Mouse (Mus musculus) layer of hippocampus, adult 18-20 months (tissue): ENCODE results near the gene Tns1. TPM values are rescaled to one million over a fixed set of nuclear protein-coding genes. Genes with fewer than 3 reads are reported as not detected.
"Not testable (repeated sequence)": the region's sequence is repeated elsewhere in the genome, so short reads cannot be mapped to it uniquely, and the experiment has no call there.

ENCODE experiments used
- DNase-seq, 2 experiments: peaks; one replicate each; pipeline ENCODE4 v3.0.0; 2022; ENCODE audit warnings: low spot score in 2 of 2
- long read RNA-seq: library from polyadenylated mRNA; stranded (forward); transcript quantifications from one replicate; pipeline ENCODE4 v2.0.0, GENCODE M21; 2021
- total RNA-seq, 2 experiments: library from RNA; stranded (reverse); gene quantifications; 2 replicates each; pipeline ENCODE4 v1.2.3; 2021

The Tns1 gene
- total RNA-seq: 10 to 100 TPM; 37.0 to 39.6 TPM
- long read RNA-seq, partial matches to known transcripts: 3 of 11 reads
- long read RNA-seq, other reads (novel, unspliced or antisense): 8 of 11 reads

- DNase-seq: no peak
Measured at GRCm38 (mm10) chr1:74124021-74124981, at the start of gene Tns1. Gene Tns1 (minus strand): TSS chr1:74124449.

- DNase-seq: no peak
Measured at GRCm38 (mm10) chr1:74172722-74173121, 48.5 kb upstream of the Tns1 start.

GRCm38 (mm10) chr1:74169721-74170120 is 45.5 kb upstream of the Tns1 start:
- no peak for DNase-seq

GRCm38 (mm10) chr1:74167136-74167535 is 42.9 kb upstream of the Tns1 start:
- DNase-seq: no peak

GRCm38 (mm10) chr1:74160036-74160435 is 35.8 kb upstream of the Tns1 start:
- DNase-seq: no peak

GRCm38 (mm10) chr1:74159613-74160012 is 35.4 kb upstream of the Tns1 start:
- not testable (repeated sequence) for DNase-seq

- DNase-seq: no peak
Measured at GRCm38 (mm10) chr1:74156381-74156910, 32.2 kb upstream of the Tns1 start.

GRCm38 (mm10) chr1:74155435-74156012 is 31.3 kb upstream of the Tns1 start:
- no peak for DNase-seq

GRCm38 (mm10) chr1:74153461-74154184 is 29.4 kb upstream of the Tns1 start, which contains the start of gene Cxcr2:
Gene Cxcr2 (plus strand): TSS chr1:74153989.
- no peak for DNase-seq

GRCm38 (mm10) chr1:74151091-74151490 is 26.8 kb upstream of the Tns1 start:
- no peak for DNase-seq

- DNase-seq: no peak
Measured at GRCm38 (mm10) chr1:74150101-74150500, 25.9 kb upstream of the Tns1 start.

- DNase-seq: no peak
Measured at GRCm38 (mm10) chr1:74149106-74149885, 25.0 kb upstream of the Tns1 start.

- DNase-seq: peak in 1 of 2 experiments; percentile 61
Measured at GRCm38 (mm10) chr1:74141781-74142180, 17.5 kb upstream of the Tns1 start.

GRCm38 (mm10) chr1:74139415-74139814 is 15.2 kb upstream of the Tns1 start:
- no peak for DNase-seq

GRCm38 (mm10) chr1:74135326-74135950 is 11.2 kb upstream of the Tns1 start:
- no peak for DNase-seq

GRCm38 (mm10) chr1:74133954-74134353 is 9.7 kb upstream of the Tns1 start:
- no peak for DNase-seq

- DNase-seq: no peak
Measured at GRCm38 (mm10) chr1:74132011-74132410, 7.8 kb upstream of the Tns1 start.

- no peak for DNase-seq
Measured at GRCm38 (mm10) chr1:74130883-74131659, 6.8 kb upstream of the Tns1 start.

- peak in 1 of 2 experiments; percentile 76 for DNase-seq
Measured at GRCm38 (mm10) chr1:74124991-74125552, 823 bp upstream of the Tns1 start, which contains the start of gene Rufy4. Gene Rufy4 (plus strand): TSS chr1:74125541.
